Mouse (Mus musculus): ENCODE data around the gene Zdhhc17.

The Zdhhc17 gene

DNA sequence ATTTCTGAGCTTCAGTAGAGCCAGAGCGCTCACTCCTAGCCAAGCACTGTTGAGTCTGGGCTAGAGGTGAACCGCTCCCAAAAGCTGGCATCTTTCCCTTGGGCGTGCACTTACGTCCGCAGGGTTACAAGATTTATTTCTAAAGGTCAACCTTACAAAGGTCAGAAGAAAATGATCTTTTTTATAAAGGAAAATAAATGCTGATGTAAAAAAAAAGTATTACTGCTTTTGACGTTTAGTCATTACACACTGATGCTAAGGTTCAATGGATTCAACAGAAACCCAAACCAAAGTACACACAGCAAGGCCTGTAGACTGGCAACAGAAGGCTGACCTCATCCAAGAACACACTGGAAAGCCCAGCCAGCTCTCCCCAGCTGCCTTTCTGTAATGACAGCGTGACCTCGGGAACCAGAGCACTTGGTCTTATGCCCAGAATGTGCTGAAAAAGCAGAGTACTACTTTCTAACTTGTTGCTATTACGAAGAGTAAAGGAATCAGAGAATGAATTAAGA, 56.9 kb downstream of the Zdhhc17 start:
- DNase-seq = peak; percentile 80 to 86

DNA sequence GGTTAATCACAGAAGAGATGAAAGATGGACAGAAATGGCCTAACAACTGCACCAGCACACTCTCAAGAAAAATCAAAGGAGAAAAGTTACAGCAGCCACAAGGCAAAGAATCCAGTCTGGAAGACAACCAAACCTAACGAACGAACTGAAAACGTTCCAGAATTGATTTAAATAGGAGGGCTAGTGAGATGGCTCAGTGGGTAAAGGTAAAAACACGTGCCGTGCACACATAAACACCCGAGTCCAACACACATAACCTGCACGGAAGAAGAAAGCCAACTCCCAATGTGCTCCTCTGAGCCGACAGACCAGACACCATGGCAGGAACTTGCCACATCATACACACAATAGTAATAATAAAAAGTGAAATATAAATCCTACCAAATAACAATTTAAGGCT, 57.7 kb downstream of the Zdhhc17 start:
- DNase-seq = no peak

DNA sequence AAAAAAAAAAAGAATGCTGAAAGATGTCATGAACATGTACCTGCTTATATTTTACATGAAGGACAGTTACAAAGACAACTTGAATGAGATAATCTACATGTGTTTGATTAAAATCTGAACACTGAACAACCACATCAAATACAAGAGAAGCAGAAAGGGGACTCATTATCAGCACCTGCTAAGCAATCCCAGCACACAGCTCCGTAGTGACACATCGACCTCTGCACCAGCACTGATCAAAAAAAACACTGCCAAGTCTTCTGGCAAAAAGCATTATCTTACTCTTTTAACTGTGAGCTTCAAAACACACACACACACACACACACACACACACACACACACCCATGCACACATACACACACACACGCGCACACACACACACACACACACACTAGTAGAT, 58.2 kb downstream of the Zdhhc17 start:
- DNase-seq = no peak

DNA sequence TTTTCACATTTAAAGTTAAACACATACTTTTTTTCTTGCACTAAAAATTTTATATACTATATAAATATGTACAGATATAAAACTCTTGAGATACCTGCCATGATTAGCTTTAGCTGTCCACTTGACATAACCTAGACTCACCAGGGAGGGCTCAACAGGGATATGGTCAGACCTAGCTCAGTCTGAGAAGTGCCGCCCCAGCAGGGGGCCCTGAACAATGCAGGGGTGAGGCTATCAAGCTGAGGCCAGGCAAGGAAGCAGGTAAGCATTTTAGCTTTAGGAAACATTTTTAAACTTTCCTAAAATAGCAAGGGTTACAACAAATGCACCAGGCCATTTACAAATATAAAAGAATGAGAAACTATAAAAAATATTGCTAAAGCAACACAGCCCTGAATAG, 58.8 kb downstream of the Zdhhc17 start:
- no peak for DNase-seq

DNA sequence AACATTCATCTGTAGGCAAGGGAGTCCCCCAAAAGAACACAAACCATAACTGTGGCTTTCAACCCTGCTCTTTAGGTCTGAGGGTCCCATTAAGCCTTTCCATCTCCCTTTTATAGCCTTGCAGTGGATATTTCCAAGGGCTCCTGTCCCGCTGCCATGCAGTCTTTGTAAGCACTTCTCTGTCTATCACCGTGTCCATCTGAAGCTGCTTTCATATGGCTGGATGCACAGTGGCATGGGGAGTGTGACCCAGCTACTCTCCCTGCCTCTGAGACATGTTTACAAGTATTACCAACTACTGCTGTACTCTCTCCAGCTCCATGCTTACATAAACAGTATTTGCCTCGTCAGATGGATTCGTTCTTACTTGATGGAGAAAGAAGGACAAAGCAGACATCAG, 62.4 kb downstream of the Zdhhc17 start:
- DNase-seq = no peak

DNA sequence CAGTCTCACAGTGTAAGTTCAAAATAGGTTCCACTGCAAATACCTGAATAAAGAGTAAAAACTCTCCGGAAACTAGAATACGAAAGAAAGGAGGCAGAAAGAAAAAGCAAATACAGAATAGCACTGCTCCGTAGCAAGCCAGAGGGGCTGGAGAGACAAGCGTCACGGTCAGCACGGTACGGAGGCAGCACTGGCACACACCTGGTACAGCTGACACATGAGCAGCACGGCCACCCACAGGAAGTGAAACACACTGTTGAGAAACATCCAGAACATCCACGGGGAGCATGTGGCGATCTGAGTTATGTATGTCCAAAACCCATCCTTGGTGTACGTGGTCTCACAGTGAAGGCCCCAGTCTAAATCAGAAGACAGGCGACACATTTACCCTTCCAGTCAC, 64.0 kb downstream of the Zdhhc17 start:
- no peak for DNase-seq

DNA sequence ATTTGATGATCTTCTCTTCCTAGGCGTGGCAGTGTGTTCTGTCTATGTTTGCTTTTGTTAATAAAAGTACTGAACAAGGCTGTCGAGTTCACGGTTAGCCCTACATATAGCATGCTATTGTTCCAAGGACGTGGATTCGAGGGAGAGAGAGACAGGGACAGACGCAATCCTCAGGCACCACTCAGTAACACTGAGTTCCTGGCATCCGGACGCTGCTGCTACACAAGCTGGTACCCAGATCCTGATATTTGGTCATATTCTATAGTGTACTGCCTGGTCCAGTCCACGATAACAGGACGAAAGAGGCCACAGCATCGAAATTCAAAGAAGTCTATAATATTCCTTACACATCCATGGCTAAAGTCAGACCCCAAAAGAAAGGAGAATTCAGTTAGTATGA, 65.8 kb downstream of the Zdhhc17 start:
- no peak for DNase-seq

DNA sequence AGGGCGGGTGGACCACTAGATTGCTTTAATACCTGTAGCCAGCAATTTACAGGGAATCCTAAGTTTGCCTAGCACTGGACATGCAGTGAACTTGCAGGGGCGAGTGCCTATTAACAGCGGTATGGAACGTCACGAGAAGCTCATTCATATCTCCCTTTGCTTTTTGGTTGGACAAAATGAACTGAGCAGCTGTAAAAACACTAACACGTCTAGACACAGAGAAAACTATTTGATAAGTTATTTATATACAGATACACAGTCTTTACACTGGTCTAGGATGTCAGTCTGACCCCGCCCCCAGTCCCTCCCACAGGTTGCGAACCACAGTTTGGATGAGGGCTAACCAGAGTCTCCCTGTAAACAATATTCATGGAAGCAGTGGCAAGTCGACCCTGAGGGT, 67.1 kb downstream of the Zdhhc17 start:
- DNase-seq = peak in 1 of 2 experiments; percentile 42

DNA sequence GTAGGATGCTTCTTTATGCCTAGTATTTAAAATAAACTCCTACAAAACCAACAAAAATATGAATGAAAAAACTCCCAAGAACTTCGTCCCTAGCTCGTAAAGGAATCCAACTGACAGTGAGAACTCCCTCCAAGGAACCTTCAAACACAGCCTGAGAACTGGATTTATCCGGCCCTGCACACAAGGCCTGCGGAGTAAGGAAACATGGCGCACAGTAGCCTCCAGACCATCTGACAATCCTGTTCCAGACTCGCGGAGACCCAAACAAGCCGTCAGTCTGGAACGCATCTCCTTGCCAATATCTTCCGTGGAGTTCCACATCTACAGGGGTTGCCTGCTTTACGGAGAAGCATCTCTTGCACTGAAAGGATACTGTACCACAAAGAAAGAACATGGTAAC, 68.0 kb downstream of the Zdhhc17 start:
- no peak for DNase-seq

DNA sequence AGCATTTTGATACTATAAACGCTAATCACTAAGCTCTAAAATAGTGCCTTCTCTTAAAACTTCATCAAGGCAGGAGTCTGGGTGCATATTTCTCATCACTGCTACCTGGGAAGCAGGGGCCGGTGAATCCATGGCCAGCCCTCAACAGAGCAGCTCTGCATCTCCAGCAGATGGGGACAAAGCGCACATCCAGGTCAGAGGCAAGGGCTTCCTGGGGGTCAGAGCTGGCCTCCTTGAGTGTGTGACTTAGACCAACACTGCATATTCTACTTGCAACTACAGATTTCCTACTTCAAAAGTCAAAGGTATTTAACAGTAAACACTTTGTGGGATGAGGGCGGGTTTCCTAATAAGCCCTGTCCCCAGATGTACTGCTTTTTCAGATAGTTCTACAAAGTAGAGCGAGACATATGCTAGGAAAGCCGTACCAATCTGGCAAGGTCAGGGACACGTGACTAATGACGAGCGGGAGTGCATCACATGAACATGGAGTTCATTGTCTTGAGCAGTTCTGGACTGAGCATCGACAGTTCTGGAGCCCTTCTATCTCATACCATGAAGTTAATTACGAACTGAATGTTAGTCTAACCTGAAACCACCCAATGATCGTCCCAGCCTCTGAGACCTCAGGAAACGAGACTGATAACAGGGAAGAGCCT, 69.1 kb downstream of the Zdhhc17 start:
- DNase-seq = no peak

DNA sequence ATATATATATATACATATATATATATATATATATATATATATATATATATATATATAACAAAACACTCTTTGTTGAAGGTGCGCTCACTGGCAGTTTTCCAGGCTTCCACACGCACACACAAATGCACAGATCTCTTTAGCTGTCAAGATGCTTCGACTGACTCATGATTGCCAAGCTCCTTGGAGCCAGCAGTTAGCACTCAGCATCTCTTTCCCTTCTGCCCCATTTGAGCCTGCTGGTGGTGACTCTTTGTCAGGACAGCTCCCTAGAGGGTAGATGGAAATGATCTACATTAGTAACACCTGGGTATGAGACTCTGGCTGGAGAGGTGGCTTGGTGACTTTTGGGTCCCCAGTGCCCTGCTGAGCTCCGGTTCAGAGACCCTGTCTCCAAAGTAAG, 70.2 kb downstream of the Zdhhc17 start:
- DNase-seq = no peak

DNA sequence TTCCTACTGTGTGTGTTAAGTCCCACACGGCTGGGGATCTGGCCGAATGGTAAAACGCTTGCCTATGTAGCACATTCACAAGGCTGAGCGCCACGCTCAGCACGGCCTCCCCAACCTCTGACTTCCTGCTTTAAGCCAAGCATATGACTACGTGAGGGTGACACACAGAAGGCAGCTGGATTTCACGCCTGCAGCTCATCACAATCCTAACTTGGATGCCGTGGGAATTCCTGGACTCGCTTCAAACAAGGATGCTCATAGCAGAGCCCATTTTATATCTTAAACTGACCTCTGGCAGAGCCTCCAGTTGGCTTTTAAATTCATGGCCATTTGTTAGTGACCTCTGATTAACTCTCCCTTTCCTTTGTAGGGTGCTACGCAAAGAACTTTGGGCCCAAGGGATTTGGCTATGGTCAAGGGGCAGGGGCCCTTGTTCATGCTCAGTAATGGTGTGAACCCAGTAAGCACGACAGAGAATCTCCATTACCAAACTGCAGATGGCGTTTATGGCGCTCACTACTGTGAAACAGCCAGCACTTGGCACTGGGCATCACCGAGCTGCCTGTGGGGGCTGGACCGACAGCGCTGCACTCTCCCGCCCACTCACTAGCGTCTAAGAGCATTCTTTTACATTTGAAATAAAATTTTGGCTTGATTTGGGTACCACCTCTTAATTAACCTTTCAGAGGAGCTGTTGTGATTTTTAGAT, 70.9 kb downstream of the Zdhhc17 start:
- peak in 1 of 2 experiments; percentile 30 for DNase-seq

DNA sequence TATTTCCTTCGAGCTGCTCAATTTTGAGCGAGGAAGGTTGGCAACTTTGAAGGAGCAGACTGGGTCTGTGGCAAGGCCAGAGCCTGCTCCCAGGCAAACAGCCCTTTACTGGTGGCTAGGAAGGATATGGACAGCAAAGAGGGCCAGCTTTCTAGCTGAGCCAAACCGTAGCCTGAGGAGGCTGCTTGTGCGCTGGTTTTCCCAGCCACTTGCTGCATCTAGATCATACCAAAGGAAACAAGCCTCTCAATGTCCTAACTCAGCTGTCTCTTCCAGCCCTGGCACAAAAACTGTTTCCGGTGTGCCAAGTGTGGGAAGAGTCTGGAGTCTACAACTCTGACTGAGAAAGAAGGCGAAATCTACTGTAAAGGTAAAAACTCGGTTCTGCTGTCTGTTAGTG, 71.6 kb downstream of the Zdhhc17 start:
- DNase-seq = no peak

DNA sequence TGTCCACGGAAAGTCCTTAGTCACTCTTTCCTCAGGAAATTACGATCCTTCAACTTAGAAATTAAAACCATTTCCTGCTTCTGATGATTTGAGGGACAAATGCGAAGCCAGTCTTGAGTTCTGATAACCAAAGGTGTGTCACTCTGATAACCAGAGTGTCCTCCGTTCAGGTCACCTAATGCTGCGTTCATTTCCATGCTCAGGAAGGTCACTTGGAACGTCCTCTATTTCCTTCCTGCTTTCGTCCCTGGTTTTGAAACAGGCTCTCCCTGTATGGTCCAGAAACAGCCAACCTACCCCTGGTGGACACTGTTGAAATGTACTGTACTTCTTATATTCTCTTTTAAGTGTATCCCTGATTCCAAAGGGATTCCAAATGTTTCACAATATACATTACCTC, 74.3 kb downstream of the Zdhhc17 start:
- DNase-seq = no peak

DNA sequence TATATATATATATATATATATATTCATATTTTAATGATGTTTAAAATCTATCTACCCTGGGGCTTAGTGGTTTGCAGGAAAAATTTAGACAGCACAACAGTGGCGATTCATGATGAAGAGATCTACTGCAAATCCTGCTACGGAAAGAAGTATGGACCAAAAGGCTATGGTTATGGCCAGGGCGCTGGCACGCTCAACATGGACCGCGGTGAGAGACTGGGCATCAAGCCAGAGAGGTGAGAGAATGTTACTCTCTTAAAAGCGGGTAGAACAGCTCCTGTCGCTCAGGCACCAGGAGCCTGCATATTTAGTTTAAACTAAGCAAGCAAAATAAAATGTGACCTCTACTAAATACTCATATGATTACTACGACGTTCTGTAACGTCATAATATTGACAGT, 74.9 kb downstream of the Zdhhc17 start:
- no peak for DNase-seq

DNA sequence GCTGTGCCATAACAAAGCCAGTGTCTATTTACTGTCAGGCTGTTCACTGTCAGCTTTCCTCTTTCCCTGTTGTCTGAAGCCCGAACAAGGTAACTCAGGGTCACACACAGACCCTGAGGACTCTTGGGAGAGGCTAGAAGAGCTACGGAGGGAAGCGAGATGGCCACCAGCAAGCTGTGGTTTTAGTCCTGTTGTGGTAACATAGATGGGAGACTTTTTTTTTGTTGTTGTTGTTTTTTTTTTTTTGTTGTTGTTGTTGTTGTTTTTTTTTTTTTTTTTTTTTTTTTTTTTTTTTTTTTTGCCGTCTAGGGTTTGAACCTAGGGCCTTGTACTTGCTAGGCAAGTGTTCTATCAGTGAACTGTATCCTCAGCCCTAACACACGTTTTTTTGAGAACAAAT, 76.4 kb downstream of the Zdhhc17 start:
- DNase-seq = no peak

DNA sequence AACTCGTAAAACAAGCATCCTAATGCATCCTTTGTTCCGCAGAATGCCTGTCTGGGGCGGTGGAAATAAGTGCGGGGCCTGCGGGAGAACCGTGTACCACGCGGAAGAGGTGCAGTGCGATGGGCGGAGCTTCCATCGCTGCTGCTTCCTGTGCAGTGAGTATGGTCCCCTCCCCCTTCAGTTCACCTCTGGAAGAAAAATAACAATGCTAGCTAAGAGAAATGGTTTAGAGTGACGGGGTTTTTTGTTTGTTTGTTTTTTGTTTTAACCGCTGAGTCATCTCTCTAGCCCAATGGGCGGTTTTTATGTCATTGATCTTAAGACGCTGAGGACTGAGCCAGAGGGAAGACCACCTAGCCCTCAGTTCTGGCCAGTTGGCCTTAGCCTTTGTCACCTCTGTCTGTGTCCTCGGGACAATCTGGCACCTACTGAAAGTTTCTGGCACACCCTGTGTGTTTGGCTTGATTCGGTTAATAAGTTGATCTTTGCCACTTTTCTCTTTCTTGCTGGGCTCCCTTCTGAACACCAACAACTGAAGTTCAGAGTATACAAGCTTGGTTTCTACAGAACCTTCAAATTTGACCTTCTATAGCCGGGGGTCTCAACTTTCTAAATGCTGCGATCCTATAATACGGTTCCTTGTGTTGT, 77.9 kb downstream of the Zdhhc17 start:
- peak; percentile 33 to 61 for DNase-seq

DNA sequence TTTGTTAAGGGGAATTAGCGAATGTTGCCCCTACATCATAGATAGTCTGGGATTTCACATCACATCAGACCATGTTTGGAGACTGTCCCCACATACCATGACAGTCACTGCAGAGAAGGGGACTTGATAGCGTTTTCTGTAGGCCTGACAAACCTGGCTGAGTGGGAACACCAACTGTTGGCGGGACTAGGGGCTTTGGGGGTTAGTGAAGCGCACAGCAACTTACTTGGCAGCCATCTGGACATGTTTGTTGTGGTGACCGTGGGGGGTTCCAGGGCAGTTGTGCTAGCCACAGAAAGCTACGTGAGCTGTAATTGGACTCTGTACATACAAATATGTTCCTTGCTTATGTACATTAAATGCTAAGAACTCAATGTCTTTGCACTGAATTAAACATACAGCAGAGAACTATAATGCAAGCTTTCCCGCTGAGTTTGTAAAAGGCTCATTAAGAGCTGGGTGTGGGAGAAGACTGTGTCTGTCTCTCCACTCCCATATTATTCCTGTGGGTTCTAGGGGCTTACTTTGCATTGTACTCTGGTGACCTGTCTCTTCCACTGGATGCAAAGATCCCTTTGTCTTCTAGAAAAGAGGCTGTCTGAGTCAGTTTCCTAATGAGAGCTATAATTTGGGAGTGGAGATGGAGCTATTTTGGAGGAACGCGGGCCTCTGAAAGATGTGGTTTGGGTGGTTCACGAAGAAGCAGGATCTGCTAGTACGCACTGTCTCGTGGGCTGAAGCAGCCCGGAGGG, 78.6 kb downstream of the Zdhhc17 start:
- DNase-seq = no peak

DNA sequence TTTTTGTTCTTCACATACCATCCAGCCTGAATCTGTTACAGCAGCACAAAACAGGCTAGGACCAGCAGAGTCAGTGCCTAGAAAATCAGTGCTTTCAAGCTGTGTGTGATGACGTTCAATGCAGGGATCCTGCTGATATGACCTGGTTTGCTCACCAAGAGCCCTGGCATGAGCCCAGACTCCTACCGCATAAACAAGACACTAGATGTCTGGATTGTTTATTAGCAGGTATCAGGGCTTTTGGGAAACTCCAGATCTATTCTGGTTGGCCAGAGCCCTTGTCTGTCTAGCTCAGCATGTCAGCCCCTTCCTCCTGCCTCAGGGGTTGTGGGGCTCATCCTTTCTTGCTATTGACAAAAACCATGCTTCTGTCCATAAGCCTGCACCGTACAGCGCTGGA, 80.2 kb downstream of the Zdhhc17 start:
- peak in 1 of 2 experiments; percentile 27 for DNase-seq

DNA sequence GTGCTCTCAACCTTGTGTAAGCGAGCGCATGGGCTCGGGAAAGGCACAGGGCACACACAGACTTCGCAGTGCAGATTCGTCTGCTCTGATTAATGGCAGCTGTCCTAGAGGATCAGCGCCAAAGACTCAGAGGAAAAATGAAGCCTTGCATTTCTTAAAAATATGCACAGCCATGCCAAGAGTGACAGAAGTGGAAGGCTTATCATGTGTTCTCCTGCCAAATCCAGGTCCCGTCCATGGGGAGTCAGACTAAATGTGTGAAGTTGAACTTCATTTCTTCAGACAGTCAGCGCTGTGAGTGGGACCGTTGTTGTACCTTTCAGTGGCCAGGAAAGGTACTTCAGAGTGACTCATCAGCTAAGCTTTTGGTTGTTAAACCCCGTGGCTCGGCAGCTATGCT, 82.4 kb downstream of the Zdhhc17 start:
- peak; percentile 36 to 52 for DNase-seq

DNA sequence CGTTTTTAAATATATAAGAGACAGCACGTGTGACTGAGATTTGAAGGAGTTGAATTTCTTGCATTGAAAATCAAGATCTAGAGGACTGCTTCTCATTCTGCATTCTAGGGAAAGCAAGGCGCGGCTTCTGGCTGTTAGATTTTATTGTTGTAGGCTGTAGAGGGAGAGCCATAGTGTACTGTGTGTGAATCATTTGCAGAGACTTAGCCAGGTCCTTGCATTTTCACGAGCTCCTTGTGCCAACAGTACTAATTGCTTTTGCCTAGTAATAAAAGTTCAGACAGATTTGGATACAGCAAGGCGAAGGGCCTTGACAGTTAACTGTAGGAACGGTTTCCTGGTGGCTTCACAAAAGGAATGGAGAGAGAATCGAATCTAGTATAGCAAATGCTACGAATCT, 87.3 kb downstream of the Zdhhc17 start:
- DNase-seq = no peak

DNA sequence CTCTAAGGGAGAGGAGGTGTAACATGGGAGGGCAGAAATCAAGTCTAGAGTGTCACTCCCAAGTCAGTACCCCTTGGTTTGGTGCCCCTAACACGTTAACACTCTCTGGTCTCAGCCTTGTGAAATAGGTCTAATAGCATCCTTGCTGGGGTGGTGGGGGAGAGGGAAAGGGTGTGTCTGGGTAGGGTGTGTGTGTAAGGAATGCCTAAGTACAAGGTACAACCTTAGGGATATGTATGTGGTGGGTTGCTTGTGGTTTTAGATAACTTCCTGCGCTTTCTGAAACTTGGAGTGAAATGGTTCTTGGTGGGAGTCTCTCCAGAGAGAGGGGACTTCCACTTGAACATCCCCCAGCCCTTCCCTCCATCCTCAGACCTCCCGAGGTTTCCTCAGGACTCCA, 88.0 kb downstream of the Zdhhc17 start:
- DNase-seq = no peak

DNA sequence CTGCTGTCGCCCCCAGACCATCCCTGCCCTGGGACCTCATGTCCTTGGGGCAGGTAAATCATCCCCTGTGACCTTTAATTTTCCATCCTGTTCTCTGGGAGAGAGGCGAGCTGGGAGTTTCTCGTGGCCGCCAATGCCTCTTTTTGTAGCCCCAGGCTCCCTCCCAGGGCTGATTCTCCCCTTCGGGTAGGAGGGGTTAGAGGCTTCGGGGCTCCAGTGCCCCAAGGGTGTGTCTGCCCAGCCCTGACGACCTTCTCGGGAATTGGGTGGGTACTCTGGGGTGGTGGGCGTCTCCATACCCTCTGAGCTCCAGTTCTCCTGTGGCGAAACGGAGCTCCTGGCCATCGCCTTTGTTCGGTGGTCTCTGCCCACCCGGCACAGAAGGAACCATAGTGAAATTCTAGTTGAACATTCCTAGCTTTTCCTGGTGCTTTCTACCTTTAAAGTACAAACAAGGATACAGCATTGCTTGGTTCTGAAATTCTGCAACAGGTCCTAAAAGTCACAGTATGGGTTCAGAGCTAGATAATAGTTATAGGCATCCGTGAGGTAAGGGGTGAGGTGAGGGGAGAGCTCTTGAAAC, 89.5 kb downstream of the Zdhhc17 start:
- DNase-seq = no peak

Data from kidney, postnatal 4 days (tissue).